Mouse (Mus musculus): ENCODE results near the gene Dst. TPM values are rescaled to one million over a fixed set of nuclear protein-coding genes. Genes with fewer than 3 reads are reported as not detected.

The Dst gene
- polyA plus RNA-seq, 1 experiment from 2014 or later, result 28.4 TPM

DNA sequence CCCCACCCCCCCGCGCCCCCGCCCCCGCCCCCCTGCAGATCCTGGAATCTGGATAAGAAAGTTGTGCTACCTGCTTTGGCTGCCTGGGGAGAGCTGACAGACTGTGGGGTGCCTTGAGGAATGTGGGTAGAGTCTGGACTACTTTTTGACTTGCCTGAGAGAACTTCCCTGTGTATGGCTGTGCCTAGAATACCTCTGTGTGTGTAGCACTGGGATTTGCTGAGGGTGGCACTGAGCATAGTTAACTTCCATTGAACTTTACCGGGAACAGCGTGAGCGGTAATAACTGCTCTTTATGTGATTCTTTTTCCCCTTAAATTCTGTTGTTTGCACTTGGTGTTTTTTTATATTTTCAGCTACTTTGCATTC, 169.4 kb downstream of the Dst start:
- H3K36me3 ChIP-seq, result no peaks in the 10 kb centered on the region
- H3K9ac ChIP-seq, result peak overlapping the region; percentile 26; the same call in 1 of the 2 replicates
- peak overlapping the region; percentile 81 for H3K4me2 ChIP-seq
- H3K4me3 ChIP-seq, result peak overlapping the region; percentile 43
- peak; percentile 42; the same call in 1 of the 2 replicates for ATAC-seq (ENCODE audit: insufficient number of reproducible peaks, low FRiP score)
- H3K27me3 ChIP-seq (replicated peaks), result no peaks in the 10 kb centered on the region
- 0 out of 2 replicates have a peak overlapping the region, but pooled peaks have one; percentile 37 for H3K27ac ChIP-seq (ENCODE audit: poor library complexity, severe bottlenecking)
- H3K4me1 ChIP-seq (replicated peaks), result peaks cover 50% of the 10 kb centered on the region
- WGBS, result 12% methylated on average over 6 of the region's 7 CpGs
- no peaks in the 10 kb centered on the region for H3K9me3 ChIP-seq (replicated peaks)

DNA sequence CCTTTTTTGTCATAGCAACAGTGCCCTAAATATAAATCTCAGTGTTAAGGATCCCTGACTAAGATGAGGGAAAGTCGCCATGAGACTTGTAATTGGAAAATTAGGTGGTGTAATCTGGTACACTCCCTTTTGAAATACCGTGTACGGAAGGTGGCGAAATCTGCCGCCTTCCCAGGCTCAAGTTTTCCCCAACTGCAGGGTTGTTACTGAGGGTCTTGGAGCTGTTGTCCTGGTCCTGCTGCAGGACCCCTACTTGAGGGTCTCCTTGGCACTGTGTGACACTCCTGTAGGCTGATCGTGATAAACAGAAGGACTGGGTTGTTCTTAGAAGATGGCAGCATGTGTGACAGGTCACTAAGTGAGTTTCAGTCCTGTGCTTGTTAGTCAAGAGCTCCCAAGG, 169.9 kb downstream of the Dst start:
- WGBS, result 68% methylated on average over 6 of the region's 6 CpGs
- H3K27ac ChIP-seq (ENCODE audit: poor library complexity, severe bottlenecking), result no peak overlapping the region
- ATAC-seq (ENCODE audit: insufficient number of reproducible peaks, low FRiP score), result no peak
- peaks cover 46% of the 10 kb centered on the region for H3K4me1 ChIP-seq (replicated peaks)
- no peaks in the 10 kb centered on the region for H3K27me3 ChIP-seq (replicated peaks)
- H3K4me3 ChIP-seq, result no peak overlapping the region
- H3K36me3 ChIP-seq, result no peaks in the 10 kb centered on the region
- no peaks in the 10 kb centered on the region for H3K9me3 ChIP-seq (replicated peaks)
- no peak overlapping the region for H3K9ac ChIP-seq
- H3K4me2 ChIP-seq, result no peak overlapping the region

DNA sequence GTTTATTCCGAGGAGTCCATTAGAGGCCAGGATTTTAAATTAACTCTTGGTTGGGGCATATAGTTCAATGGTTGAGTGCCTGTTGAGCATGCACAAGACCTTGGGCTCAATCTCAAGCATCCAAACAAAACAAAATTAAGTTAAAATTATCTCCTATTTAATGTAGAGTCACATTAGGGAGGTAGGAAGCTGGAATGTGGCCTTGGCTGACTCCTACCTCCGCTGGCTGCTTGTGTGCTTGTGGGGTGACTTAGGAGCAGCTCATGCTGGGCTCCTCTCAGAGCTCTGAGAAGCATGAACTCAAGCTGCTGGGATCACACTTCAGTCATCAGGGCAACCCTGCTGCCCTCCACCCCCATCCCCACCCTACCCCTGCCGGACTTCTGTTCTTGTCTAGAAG, 181.0 kb downstream of the Dst start:
- Histone ChIP-seq H3K4me2 (no peak overlapping the region), H3K4me3 (no peak overlapping the region), H3K9me3 (replicated peaks) (0 out of 2 replicates have a peak, but pooled peaks cover 9% of the 10 kb centered on the region), H3K27ac (ENCODE audit: poor library complexity, severe bottlenecking) (no peak overlapping the region), H3K27me3 (replicated peaks) (no peaks in the 10 kb centered on the region), H3K9ac (no peak overlapping the region), H3K36me3 (peaks cover 32% of the 10 kb centered on the region), H3K4me1 (replicated peaks) (no peaks in the 10 kb centered on the region)
- 89% methylated on average over 3 of the region's 3 CpGs for WGBS
- no peak for ATAC-seq (ENCODE audit: insufficient number of reproducible peaks, low FRiP score)

DNA sequence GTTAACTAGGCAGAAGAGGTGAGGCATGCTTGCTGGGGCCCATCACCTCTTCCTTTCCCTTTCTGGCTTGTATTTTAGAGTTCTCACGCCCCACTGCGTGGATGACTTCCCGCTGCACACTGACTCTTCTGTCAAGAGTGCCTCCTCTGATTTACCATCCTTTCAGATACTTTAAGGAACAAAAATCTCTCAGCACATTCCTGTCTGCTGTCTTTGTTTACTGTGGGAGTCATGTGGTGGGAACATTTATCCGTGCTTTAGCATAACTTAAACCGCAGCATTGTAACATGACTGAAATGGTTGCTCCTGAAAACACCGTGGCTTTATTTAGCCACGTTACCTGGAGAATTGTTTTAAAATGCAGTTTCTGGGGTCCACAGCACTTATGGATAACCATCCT, 182.7 kb downstream of the Dst start:
- WGBS, result 86% methylated on average over 7 of the region's 7 CpGs
- peaks cover 32% of the 10 kb centered on the region for H3K36me3 ChIP-seq
- no peak overlapping the region for H3K4me3 ChIP-seq
- no peak overlapping the region for H3K9ac ChIP-seq
- no peaks in the 10 kb centered on the region for H3K27me3 ChIP-seq (replicated peaks)
- 0 out of 2 replicates have a peak, but pooled peaks cover 9% of the 10 kb centered on the region for H3K9me3 ChIP-seq (replicated peaks)
- H3K4me2 ChIP-seq, result no peak overlapping the region
- H3K4me1 ChIP-seq (replicated peaks), result peaks cover 11% of the 10 kb centered on the region
- no peak for ATAC-seq (ENCODE audit: insufficient number of reproducible peaks, low FRiP score)
- H3K27ac ChIP-seq (ENCODE audit: poor library complexity, severe bottlenecking), result no peak overlapping the region

DNA sequence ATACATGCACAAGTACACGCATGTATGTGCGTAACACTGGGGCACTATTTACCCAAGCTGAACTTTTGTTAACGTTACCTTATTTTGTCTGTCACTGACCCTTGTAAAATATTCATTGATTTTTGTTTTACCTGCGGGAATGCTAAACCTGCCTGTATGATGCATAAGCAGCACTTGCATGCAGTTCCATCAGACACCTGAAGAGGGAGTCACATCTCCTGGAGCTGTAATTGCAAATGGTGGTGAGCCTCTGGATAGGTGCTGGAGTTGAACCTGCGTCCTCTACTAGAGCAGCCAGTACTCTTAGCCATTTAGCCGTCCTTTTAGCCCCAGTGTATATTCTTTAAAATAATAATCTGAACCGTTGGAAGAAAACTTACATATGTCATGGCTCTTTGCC, 185.6 kb downstream of the Dst start:
- H3K27me3 ChIP-seq (replicated peaks), result no peaks in the 10 kb centered on the region
- no peak overlapping the region for H3K4me3 ChIP-seq
- peaks cover 11% of the 10 kb centered on the region for H3K36me3 ChIP-seq
- no peak overlapping the region for H3K27ac ChIP-seq (ENCODE audit: poor library complexity, severe bottlenecking)
- WGBS, result 92% methylated on average over 7 of the region's 7 CpGs
- no peak overlapping the region for H3K4me2 ChIP-seq
- H3K9ac ChIP-seq, result no peak overlapping the region
- H3K9me3 ChIP-seq (replicated peaks), result 0 out of 2 replicates have a peak, but pooled peaks cover 6% of the 10 kb centered on the region
- ATAC-seq (ENCODE audit: insufficient number of reproducible peaks, low FRiP score), result no peak
- peaks cover 27% of the 10 kb centered on the region for H3K4me1 ChIP-seq (replicated peaks)

DNA sequence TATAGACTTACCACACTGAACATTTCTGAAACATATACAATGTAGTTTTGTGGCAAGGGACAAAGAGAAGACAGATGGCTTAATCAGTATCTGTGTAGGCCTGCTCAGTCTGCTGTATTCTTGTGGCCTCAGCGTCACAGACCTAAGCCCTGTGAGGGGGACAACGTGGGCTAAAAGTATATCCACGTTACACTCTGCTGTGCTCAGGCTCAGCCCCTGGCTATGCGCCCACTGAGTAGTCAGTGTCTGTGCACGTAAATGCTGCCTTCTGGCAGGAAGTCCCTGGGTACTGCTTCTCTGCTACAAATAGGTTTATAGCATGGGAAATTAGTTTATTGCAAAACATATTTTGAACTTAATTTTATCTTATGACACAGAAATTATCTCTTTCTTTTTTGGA, 186.3 kb downstream of the Dst start:
- Histone ChIP-seq H3K4me1 (replicated peaks) (peaks cover 27% of the 10 kb centered on the region), H3K27me3 (replicated peaks) (no peaks in the 10 kb centered on the region), H3K27ac (ENCODE audit: poor library complexity, severe bottlenecking) (no peak overlapping the region), H3K9me3 (replicated peaks) (0 out of 2 replicates have a peak, but pooled peaks cover 6% of the 10 kb centered on the region), H3K4me2 (no peak overlapping the region), H3K4me3 (no peak overlapping the region), H3K9ac (no peak overlapping the region), H3K36me3 (peaks cover 8% of the 10 kb centered on the region)
- 66% methylated on average over 5 of the region's 5 CpGs for WGBS
- no peak for ATAC-seq (ENCODE audit: insufficient number of reproducible peaks, low FRiP score)

DNA sequence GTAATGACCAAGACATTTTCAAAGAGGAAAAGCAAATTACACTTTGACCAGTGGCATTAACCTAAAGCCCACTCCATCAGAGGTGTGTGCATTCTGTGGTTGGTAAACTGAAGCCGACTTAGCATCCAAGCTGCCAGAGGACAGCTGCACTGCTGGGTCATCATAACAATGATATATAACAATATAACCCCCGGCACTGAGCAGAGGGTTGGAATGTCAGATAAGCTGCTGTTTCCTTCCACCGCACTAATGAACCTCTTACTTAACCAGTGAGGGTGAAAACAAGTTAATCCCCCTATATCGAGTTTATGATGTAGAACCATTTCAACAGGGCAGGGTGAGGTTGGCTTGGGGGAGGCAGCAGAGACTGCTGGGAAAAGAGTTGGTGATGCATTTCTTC, 187.1 kb downstream of the Dst start:
- Histone ChIP-seq H3K27me3 (replicated peaks) (no peaks in the 10 kb centered on the region), H3K9ac (no peak overlapping the region), H3K4me2 (no peak overlapping the region), H3K27ac (ENCODE audit: poor library complexity, severe bottlenecking) (no peak overlapping the region), H3K4me1 (replicated peaks) (peaks cover 27% of the 10 kb centered on the region), H3K9me3 (replicated peaks) (0 out of 2 replicates have a peak, but pooled peaks cover under 1% of the 10 kb centered on the region), H3K4me3 (no peak overlapping the region), H3K36me3 (peaks cover under 1% of the 10 kb centered on the region)
- WGBS, result 23% methylated on average over 4 of the region's 4 CpGs
- no peak; the same call in 1 of the 2 replicates for ATAC-seq (ENCODE audit: insufficient number of reproducible peaks, low FRiP score)

DNA sequence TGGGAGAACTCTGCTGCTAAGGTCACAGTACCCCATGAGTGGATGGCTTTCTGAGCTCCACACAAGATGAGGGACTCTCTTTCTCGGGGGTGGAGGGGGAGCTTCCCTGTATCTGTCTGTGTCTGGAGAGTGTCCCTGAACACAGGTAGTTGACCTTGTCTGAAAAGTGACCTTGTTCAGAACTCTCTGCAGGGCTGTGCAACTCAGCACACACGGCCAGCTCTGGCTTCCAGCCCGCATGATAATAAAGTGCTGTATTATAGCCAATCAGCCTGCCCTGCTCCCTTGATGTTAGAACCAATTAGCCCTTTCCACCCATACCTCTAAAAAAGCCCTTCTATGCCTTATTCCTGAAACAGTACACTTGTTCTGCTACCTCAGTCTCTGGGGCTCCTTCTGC, 188.9 kb downstream of the Dst start:
- Histone ChIP-seq H3K36me3 (no peaks in the 10 kb centered on the region), H3K4me3 (no peak overlapping the region), H3K27me3 (replicated peaks) (no peaks in the 10 kb centered on the region), H3K4me2 (peak overlapping the region; percentile 4; the same call in 1 of the 2 replicates), H3K27ac (ENCODE audit: poor library complexity, severe bottlenecking) (peak overlapping the region; percentile 70), H3K9ac (no peak overlapping the region), H3K9me3 (replicated peaks) (no peaks in the 10 kb centered on the region), H3K4me1 (replicated peaks) (peaks cover 27% of the 10 kb centered on the region)
- WGBS, result 29% methylated on average over 3 of the region's 3 CpGs
- ATAC-seq (ENCODE audit: insufficient number of reproducible peaks, low FRiP score), result no peak

DNA sequence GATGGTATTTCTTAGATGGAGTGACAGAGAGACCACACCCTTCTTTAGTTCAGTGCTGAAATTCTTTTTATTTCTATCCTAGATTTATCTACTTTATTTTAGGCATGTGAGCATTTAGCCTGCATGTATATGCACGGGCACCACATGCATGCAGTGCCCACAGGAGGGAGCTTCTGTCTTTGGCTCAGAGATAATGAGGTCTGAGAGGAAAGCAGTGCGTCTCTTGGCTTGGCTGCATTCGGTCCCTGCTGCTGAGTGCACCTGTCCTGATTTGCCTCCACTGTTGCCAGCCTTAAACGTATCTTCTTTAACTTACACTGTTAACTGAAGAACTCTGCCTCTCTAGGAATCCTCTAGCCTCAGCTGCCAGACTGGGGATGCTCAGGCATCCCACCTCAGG, 189.6 kb downstream of the Dst start:
- Histone ChIP-seq H3K36me3 (no peaks in the 10 kb centered on the region), H3K4me3 (no peak overlapping the region), H3K4me2 (no peak overlapping the region), H3K4me1 (replicated peaks) (peaks cover 27% of the 10 kb centered on the region), H3K9ac (no peak overlapping the region), H3K9me3 (replicated peaks) (peaks cover 6% of the 10 kb centered on the region; the same call in 1 of the 2 replicates), H3K27ac (ENCODE audit: poor library complexity, severe bottlenecking) (no peak overlapping the region), H3K27me3 (replicated peaks) (no peaks in the 10 kb centered on the region)
- 46% methylated on average over 4 of the region's 4 CpGs for WGBS
- ATAC-seq (ENCODE audit: insufficient number of reproducible peaks, low FRiP score), result no peak

DNA sequence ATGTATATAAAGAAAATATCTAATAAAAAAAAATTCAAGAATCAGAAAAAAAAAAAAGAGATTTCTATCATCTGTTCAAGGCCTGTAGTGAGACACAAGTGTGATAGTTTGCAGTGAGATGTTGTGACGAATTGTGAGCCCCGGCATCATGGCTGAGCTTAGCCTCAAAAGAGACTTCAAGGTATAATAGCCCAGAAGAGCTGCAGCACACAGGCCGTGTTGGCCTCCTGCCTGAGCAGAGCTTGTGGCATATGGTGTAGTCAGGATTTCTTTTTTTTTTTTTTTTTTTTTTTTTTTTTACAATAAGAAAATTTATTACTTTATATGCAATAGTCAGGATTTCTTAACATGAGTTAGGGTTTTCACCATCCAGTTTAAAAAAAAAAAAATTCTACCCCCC, 191.4 kb downstream of the Dst start:
- H3K4me1 ChIP-seq (replicated peaks), result peaks cover 41% of the 10 kb centered on the region
- H3K4me3 ChIP-seq, result no peak overlapping the region
- peaks cover 6% of the 10 kb centered on the region; the same call in 1 of the 2 replicates for H3K9me3 ChIP-seq (replicated peaks)
- no peaks in the 10 kb centered on the region for H3K27me3 ChIP-seq (replicated peaks)
- H3K27ac ChIP-seq (ENCODE audit: poor library complexity, severe bottlenecking), result no peak overlapping the region
- H3K36me3 ChIP-seq, result no peaks in the 10 kb centered on the region
- H3K9ac ChIP-seq, result no peak overlapping the region
- no peak overlapping the region for H3K4me2 ChIP-seq
- 79% methylated on average over 3 of the region's 3 CpGs for WGBS
- no peak for ATAC-seq (ENCODE audit: insufficient number of reproducible peaks, low FRiP score)

DNA sequence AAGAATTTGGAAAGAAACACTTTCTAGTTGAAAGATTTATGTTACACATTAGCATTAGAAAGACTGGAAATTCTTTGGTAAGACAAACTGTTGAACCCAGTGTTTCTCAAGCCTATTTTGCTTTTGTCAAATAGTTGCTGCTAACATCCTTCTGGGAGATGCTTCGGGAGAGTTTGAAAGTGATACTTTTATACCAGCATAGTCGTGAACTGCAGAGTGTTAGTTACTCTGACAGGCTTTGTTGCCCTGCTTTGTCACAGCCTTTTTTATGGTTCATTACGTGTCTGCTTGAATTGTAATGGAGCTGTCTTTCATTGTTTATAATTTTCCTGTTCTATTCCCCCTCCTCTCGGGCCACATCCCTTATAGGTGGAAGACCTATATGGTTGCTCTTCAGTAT, 192.4 kb downstream of the Dst start:
- H3K4me2 ChIP-seq, result no peak overlapping the region
- H3K36me3 ChIP-seq, result no peaks in the 10 kb centered on the region
- H3K9ac ChIP-seq, result no peak overlapping the region
- H3K27ac ChIP-seq (ENCODE audit: poor library complexity, severe bottlenecking), result no peak overlapping the region
- no peaks in the 10 kb centered on the region for H3K27me3 ChIP-seq (replicated peaks)
- WGBS, result 85% methylated on average over 4 of the region's 4 CpGs
- no peak overlapping the region for H3K4me3 ChIP-seq
- H3K9me3 ChIP-seq (replicated peaks), result peaks cover 6% of the 10 kb centered on the region; the same call in 1 of the 2 replicates
- peaks cover 41% of the 10 kb centered on the region for H3K4me1 ChIP-seq (replicated peaks)
- ATAC-seq (ENCODE audit: insufficient number of reproducible peaks, low FRiP score), result no peak

DNA sequence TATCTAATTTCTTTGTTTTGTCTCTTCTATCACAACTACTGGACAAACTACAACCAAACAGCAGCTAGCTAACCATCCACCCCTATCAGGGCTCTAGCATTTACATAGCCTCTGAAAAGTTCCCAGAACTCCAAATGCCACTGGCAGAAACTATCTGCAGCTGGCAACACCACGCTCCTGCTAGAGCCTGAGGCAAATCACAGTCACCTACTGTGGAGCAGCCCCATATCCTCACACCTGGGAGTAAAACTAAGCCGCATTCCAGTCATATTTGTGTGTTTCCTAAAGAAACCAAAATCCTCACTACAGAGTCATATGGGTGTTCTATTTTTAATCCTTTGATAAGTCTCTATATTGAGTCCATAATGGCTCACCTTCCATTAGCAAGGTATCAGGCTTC, 194.6 kb downstream of the Dst start:
- Histone ChIP-seq H3K9ac (no peak overlapping the region), H3K36me3 (no peaks in the 10 kb centered on the region), H3K27ac (ENCODE audit: poor library complexity, severe bottlenecking) (no peak overlapping the region), H3K9me3 (replicated peaks) (peaks cover 6% of the 10 kb centered on the region; the same call in 1 of the 2 replicates), H3K27me3 (replicated peaks) (no peaks in the 10 kb centered on the region), H3K4me2 (no peak overlapping the region), H3K4me3 (no peak overlapping the region), H3K4me1 (replicated peaks) (peaks cover 38% of the 10 kb centered on the region)
- 92% methylated on average over 2 of the region's 2 CpGs for WGBS
- no peak for ATAC-seq (ENCODE audit: insufficient number of reproducible peaks, low FRiP score)
